Mouse (Mus musculus) large intestine, adult 2 months (tissue): ENCODE results near the gene Sowaha. TPM values are rescaled to one million over a fixed set of nuclear protein-coding genes. Genes with fewer than 3 reads are reported as not detected.
A peak's percentile ranks its signal among the peaks of the same experiment; 100 is the strongest.
"Not testable (repeated sequence)": the region's sequence is repeated elsewhere in the genome, so short reads cannot be mapped to it uniquely, and the experiment has no call there.

Experiments
- DNase-seq: peaks from one replicate; pipeline ENCODE4 v3.0.0-alpha.2; 2012; ENCODE audit warnings: low read depth, low spot score
- WGBS: fragments of 180-500 bp; shearing (Covaris S2); methylation state at CpG from one replicate; pipeline ENCODE4 v1.1.7; 2018; 5-methylcytosine and 5-hydroxymethylcytosine counted together
- polyA plus RNA-seq: library from polyadenylated mRNA; depleted of rRNA; stranded (reverse); fragments of >200 nt; gene quantifications from 2 replicates; pipeline ENCODE4 v1.2.3, GENCODE M21; 2012; rRNA removed

Sowaha gene
- polyA plus RNA-seq, 1 experiment = 7.5 TPM

GRCm38 (mm10) chr11:53448529-53448928 lies 31.5 kb downstream of the Sowaha start:
- DNase-seq = no peak
- 59% methylated on average over 1 of the region's 1 CpGs for WGBS

- no peak for DNase-seq
Measured at GRCm38 (mm10) chr11:53447996-53448395, 32.1 kb downstream of the Sowaha start.

GRCm38 (mm10) chr11:53446183-53446582 lies 33.9 kb downstream of the Sowaha start:
- 81% methylated on average over 13 of the region's 13 CpGs for whole genome bisulfite sequencing

More at GRCm38 (mm10) chr11:53447996-53448395, 32.1 kb downstream of the Sowaha start:
- WGBS = 86% methylated on average over 8 of the region's 8 CpGs

GRCm38 (mm10) chr11:53445562-53445961 lies 34.5 kb downstream of the Sowaha start:
- no peak for DNase-seq
- WGBS = 84% methylated on average over 13 of the region's 13 CpGs

More at GRCm38 (mm10) chr11:53446183-53446582, 33.9 kb downstream of the Sowaha start:
- DNase-seq = no peak

- 16% methylated on average over 6 of the region's 6 CpGs for WGBS
- DNase-seq = no peak
Measured at GRCm38 (mm10) chr11:53443861-53444260, 36.2 kb downstream of the Sowaha start.

- no peak for DNase-seq
- 46% methylated on average over 12 of the region's 12 CpGs for WGBS
Measured at GRCm38 (mm10) chr11:53441921-53442320, 38.2 kb downstream of the Sowaha start.

GRCm38 (mm10) chr11:53436338-53436737 lies 43.7 kb downstream of the Sowaha start:
- 85% methylated on average over 6 of the region's 6 CpGs for WGBS
- no peak for DNase-seq

GRCm38 (mm10) chr11:53435504-53435903 lies 44.6 kb downstream of the Sowaha start:
- no peak for DNase-seq

GRCm38 (mm10) chr11:53433057-53433456 lies 47.0 kb downstream of the Sowaha start:
- DNase-seq = no peak
- WGBS = 59% methylated on average over 6 of the region's 6 CpGs

More at GRCm38 (mm10) chr11:53435504-53435903, 44.6 kb downstream of the Sowaha start:
- WGBS = 77% methylated on average over 8 of the region's 8 CpGs

- 5% methylated on average over 9 of the region's 9 CpGs for WGBS
- no peak for DNase-seq
Measured at GRCm38 (mm10) chr11:53431347-53432056, 48.6 kb downstream of the Sowaha start.

- DNase-seq = peak; percentile 99
- under 1% methylated on average over 44 of the region's 44 CpGs for WGBS
Measured at GRCm38 (mm10) chr11:53430670-53431346, 49.3 kb downstream of the Sowaha start, which contains the start of the genes Uqcrq and Gdf9. Uqcrq (minus strand) TSS chr11:53430831. Gdf9 (plus strand) TSS chr11:53431023.

GRCm38 (mm10) chr11:53430300-53430669 lies 49.8 kb downstream of the Sowaha start:
- under 1% methylated on average over 34 of the region's 34 CpGs for WGBS
- DNase-seq = no peak

- no peak for DNase-seq
Measured at GRCm38 (mm10) chr11:53429182-53429581, 50.9 kb downstream of the Sowaha start.

GRCm38 (mm10) chr11:53428716-53429057 lies 51.4 kb downstream of the Sowaha start:
- 95% methylated on average over 5 of the region's 5 CpGs for WGBS
- DNase-seq = no peak

- 62% methylated on average over 3 of the region's 3 CpGs for WGBS
- no peak for DNase-seq
Measured at GRCm38 (mm10) chr11:53427993-53428715, 51.9 kb downstream of the Sowaha start.

GRCm38 (mm10) chr11:53426914-53427313 lies 53.2 kb downstream of the Sowaha start:
- DNase-seq = not testable (repeated sequence)
- WGBS = 84% methylated on average over 3 of the region's 3 CpGs

Other genes with a start within 250 kb of the Sowaha start
- 16.4 and 23.4 TPM in 2 replicates for gene Hspa4, start 179.8 kb downstream of the Sowaha start, polyA plus RNA-seq
- 3.2 and 3.3 TPM in 2 replicates for gene Zcchc10, start 155.6 kb downstream of the Sowaha start, polyA plus RNA-seq
- 6.9 and 13.6 TPM in 2 replicates for gene Aff4, start 129.4 kb downstream of the Sowaha start, polyA plus RNA-seq
- gene Leap2, start 57.1 kb downstream of the Sowaha start, polyA plus RNA-seq = 5.3 and 43.3 TPM in 2 replicates
- gene Uqcrq, start 49.4 kb downstream of the Sowaha start, polyA plus RNA-seq = 700 and 833 TPM in 2 replicates
- 0.92 and 1.1 TPM in 2 replicates for gene Gdf9, start 49.3 kb downstream of the Sowaha start, polyA plus RNA-seq
- gene Gm10447, start 23.2 kb downstream of the Sowaha start, polyA plus RNA-seq = 0.05 and 0.09 TPM in 2 replicates
- gene Shroom1, start 23.1 kb downstream of the Sowaha start, polyA plus RNA-seq = 2.3 and 3.5 TPM in 2 replicates
- gene Gm9837, start 9.8 kb downstream of the Sowaha start, polyA plus RNA-seq = not detected in 2 replicates
- not detected in 2 replicates for gene Gm9945, start 108 bp downstream of the Sowaha start, polyA plus RNA-seq
- 15.1 and 16.0 TPM in 2 replicates for gene Sept8, start 39.0 kb upstream of the Sowaha start, polyA plus RNA-seq
- gene Kif3a, start 87.1 kb upstream of the Sowaha start, polyA plus RNA-seq = 1.8 and 2.3 TPM in 2 replicates
- gene Il4, start 138.4 kb upstream of the Sowaha start, polyA plus RNA-seq = not detected in 2 replicates
- gene Il13, start 154.4 kb upstream of the Sowaha start, polyA plus RNA-seq = 0.09 TPM in 1 of 2 replicates, not detected in the other
- gene Rad50, start 227.0 kb upstream of the Sowaha start, polyA plus RNA-seq = 5.0 TPM in 2 replicates
- gene Il5, start 240.5 kb upstream of the Sowaha start, polyA plus RNA-seq = 0.10 TPM in 1 of 2 replicates, not detected in the other